Mouse (Mus musculus) liver, embryonic 14.5 days (tissue): ENCODE data around the gene Dagla.

Experiments
- CTCF ChIP-seq: IDR thresholded peaks from 2 replicates; pipeline ENCODE4 v1.5.1; 2016; ENCODE audit warnings: antibody characterized with exemption, low read depth, control low read depth
- EP300 ChIP-seq: IDR thresholded peaks from 2 replicates; pipeline ENCODE4 v1.6.1; 2016; ENCODE audit warnings: antibody characterized with exemption, low read depth

DNA sequence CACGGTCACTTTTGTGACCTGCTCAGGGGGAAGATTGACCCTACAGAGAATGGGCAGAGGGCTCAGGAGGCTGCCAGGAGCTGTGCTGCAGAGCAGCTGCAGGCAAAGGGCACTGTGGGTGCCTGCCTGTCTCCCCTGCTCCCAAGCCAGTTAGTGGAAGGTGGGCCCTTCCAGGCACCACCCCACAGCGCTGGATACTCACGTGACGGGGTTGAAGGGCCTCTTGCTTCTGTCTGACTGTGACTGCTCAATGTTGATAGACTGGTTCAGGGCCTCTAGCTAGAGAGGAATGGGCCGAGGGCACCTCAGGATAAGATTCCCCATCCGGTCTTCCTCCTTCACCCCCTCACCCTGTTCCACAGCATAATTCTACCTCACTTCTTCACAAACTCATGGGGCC is 85.1 kb downstream of the Dagla start:
- TF ChIP-seq CTCF: no peak
- TF ChIP-seq EP300: no peak
